Mouse (Mus musculus) embryonic fibroblast, embryonic 13.5 days (primary cell): Measurements from ENCODE around the gene Zfp180. TPM values are rescaled to one million over a fixed set of nuclear protein-coding genes. Genes with fewer than 3 reads are reported as not detected.
"Not testable (repeated sequence)": the region's sequence is repeated elsewhere in the genome, so short reads cannot be mapped to it uniquely, and the experiment has no call there.

Experiments
- H3K27ac ChIP-seq: 2 replicates; pipeline ENCODE4 v1.5.1; 2012; ENCODE audit warnings: low read length, control low read depth, inconsistent platforms; ENCODE audit not compliant: insufficient read depth
- H3K4me1 ChIP-seq: 2 replicates; pipeline ENCODE4 v1.6.1; 2011; ENCODE audit warnings: low read length; ENCODE audit not compliant: control insufficient read depth, insufficient read depth
- H3K4me3 ChIP-seq: 2 replicates; pipeline ENCODE4 v1.5.1; 2011; ENCODE audit warnings: mild to moderate bottlenecking, control low read depth, low read length; ENCODE audit not compliant: insufficient read depth
- CTCF ChIP-seq: IDR thresholded peaks from 2 replicates; pipeline ENCODE4 v1.5.1; 2011; ENCODE audit warnings: mild to moderate bottlenecking, control low read depth, low read length, moderate library complexity, borderline replicate concordance; ENCODE audit not compliant: insufficient read depth
- POLR2A ChIP-seq: IDR thresholded peaks from 2 replicates; pipeline ENCODE4 v1.6.1; 2011; ENCODE audit warnings: low read depth, mild to moderate bottlenecking, control low read depth, low read length, moderate library complexity
- polyA plus RNA-seq: library from polyadenylated mRNA; stranded (reverse); fragments of >200 nt; gene quantifications from 2 replicates; pipeline ENCODE4 v1.2.4, GENCODE M21; 2011; ENCODE audit warnings: low read depth; ENCODE audit not compliant: missing spikeins, insufficient read length

Zfp180 gene
- 14.5 and 16.5 TPM in 2 replicates for polyA plus RNA-seq

DNA sequence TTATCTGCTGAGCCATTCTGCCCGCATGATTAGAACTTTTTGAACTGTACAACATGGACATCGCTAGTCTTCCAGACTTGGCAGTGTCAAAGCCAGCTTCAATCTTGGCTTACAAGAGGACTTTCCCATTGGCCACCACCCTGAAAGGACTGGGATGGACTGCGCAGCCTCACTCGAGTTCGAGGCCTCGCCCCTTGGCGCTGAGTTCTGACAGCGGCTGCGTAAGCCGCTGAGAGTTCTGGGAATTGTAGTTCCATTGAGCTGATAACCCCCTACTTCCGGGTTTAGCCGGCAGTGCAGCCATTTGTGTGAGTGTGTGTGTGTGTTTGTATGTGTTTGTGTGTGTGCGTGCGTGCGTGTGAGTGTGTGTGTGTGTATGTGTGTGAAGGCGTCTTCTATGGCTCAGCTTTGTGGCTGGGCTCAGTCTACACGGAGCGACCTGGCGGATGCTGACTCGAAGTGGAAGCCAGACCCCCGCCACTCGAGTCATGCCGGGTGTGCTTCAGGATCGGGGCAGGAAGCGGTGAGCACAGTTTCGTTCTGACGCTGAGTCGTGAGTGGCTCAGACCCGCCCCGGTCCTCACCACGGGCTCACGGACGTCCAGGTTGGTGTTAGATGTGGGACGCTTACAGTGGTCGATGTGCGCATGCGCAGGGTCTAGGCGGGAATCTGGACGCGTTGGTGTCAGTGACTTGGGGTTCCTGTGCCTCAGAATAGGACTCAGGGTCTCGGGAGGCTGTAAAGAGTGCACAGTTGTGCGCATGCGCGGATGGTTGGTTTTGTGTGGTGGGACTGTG lies at the start of gene Zfp180:
TSS of gene Zfp180 (plus strand) at position 291 of the 798 bp plus-strand sequence.
- peaks cover 2% of the 10 kb centered on the region; the same call in 1 of the 2 replicates for H3K4me1 ChIP-seq
- TF ChIP-seq POLR2A (peak; percentile 88), CTCF (no peak)
- peak within 1 kb of the TSS; percentile 43 for H3K27ac ChIP-seq
- peak within 1 kb of the TSS; percentile 61 for H3K4me3 ChIP-seq

DNA sequence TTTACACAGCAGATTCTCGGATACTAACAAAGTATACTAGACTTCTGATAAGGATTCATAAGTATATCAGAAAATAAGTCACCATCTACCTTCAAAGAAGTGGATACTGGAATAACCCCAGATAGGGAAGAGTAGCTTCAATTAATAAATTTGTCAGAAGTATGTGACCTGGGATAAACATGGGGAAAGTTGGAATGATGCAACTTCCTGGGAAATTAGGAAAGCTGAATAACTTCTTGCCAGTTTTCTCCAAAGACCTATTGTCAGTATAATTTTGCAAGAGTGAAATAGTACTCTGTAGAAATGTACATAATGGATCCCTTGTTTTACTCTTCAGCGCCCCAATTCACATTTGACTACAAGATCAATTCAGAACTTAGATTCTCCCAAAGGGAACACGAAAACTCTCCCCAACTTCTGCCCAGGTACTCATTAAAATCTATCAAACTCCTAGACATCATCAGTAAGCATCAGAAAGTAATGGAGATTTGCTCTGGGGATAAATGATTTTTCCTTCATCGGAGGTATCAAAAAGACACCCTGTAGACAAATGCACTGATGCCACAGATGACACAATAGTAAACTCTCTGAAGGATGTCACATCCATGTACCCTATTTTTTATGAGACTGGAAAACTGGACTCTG lies 28.9 kb upstream of the Zfp180 start, which contains the start of gene Vmn1r183:
TSS of gene Vmn1r183 (plus strand) at position 595 of the 645 bp plus-strand sequence.
- no peak within 1 kb of the TSS for H3K27ac ChIP-seq
- no peaks in the 10 kb centered on the region for H3K4me1 ChIP-seq
- no peak within 1 kb of the TSS for H3K4me3 ChIP-seq
- TF ChIP-seq CTCF (no peak), POLR2A (no peak)

GRCm38 (mm10) chr7:24074424-24074823 lies 7.3 kb upstream of the Zfp180 start:
- not testable (repeated sequence) for H3K27ac ChIP-seq, H3K4me1 ChIP-seq, H3K4me3 ChIP-seq

DNA sequence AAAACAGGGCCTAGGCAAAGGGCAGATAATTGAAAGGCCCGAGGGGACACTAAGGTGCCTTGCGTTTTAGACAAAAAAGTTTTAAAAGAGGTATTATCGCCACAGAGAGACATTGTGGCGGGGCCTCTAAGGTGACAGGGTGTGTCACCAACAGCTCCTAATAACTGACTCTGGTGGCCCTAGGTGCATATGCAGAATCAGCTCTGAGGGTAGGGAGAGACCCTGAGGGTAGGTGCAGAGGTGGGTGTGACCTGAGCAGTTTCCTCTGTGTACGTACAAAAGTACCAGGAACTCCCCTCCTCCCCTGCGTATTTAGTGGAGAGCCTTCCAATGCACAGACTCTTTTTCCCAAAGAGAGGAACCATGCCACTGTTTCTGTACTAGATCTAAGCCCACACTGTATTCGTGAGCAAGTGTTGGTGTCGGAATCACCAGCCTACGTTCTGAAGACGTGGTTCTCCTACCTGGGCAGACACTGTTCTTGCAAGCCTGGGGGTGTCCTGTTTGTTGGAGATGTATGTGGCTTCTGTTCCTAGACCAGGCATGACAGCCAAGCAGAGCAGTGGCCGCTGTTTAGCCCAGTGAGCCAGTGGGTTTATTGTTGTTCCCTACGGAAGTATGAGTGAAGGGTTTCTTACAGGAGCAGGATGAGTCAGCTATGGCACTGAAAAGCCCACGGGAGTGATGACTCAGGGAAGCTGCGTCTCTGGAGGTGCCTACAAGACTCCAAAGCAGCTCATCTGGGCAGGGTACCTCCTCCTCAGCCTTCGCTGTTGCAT lies 922 bp downstream of the Zfp180 start:
- 0 out of 2 replicates have a peak overlapping the region, but pooled peaks have one; percentile 43 for H3K27ac ChIP-seq
- TF ChIP-seq CTCF (no peak), POLR2A (no peak)
- H3K4me3 ChIP-seq = peak overlapping the region; percentile 61
- peaks cover 2% of the 10 kb centered on the region; the same call in 1 of the 2 replicates for H3K4me1 ChIP-seq

GRCm38 (mm10) chr7:24086871-24087270 lies 5.1 kb downstream of the Zfp180 start:
- Histone ChIP-seq H3K4me3 (no peak overlapping the region), H3K4me1 (peaks cover 2% of the 10 kb centered on the region; the same call in 1 of the 2 replicates), H3K27ac (no peak overlapping the region)
- no peak for TF ChIP-seq POLR2A
- TF ChIP-seq CTCF = no peak

DNA sequence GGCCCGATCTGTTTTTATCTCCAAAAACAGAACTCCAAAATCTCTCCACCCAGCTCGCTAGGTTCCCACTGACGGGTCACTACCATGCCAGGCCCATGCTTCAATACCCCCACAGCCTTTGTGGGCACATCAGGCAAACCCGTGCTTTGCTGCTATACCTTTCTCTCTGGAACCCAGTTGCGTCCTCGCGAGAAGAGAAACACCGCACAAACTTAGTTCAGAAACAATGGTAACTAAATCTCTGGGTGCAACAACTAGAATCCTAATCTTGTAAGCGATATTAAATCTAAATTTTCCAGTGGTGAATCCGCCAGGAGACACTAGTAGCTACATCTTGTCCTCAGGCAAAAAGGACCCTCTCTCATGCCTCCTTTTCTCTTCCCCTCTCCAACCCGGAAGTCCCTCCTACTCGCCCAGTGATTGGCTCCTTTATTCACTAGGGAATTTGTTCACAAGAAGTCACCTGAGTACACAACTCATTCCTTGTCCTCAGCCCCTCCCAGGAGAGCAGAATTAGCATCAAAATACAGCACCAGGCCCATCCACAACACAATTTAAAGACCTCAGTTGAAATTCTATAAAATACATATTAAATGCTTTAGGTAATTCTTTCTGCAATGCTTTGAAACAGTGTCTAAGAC lies 5.9 kb downstream of the Zfp180 start:
- Histone ChIP-seq H3K27ac (no peak overlapping the region), H3K4me3 (no peak overlapping the region), H3K4me1 (peaks cover 2% of the 10 kb centered on the region; the same call in 1 of the 2 replicates)
- no peak for TF ChIP-seq POLR2A
- no peak for TF ChIP-seq CTCF

- H3K4me3 ChIP-seq = no peak overlapping the region
- no peak for TF ChIP-seq CTCF
- TF ChIP-seq POLR2A = no peak
- no peaks in the 10 kb centered on the region for H3K4me1 ChIP-seq
- no peak overlapping the region for H3K27ac ChIP-seq
Observed at GRCm38 (mm10) chr7:24104403-24104802, 22.7 kb downstream of the Zfp180 start.

DNA sequence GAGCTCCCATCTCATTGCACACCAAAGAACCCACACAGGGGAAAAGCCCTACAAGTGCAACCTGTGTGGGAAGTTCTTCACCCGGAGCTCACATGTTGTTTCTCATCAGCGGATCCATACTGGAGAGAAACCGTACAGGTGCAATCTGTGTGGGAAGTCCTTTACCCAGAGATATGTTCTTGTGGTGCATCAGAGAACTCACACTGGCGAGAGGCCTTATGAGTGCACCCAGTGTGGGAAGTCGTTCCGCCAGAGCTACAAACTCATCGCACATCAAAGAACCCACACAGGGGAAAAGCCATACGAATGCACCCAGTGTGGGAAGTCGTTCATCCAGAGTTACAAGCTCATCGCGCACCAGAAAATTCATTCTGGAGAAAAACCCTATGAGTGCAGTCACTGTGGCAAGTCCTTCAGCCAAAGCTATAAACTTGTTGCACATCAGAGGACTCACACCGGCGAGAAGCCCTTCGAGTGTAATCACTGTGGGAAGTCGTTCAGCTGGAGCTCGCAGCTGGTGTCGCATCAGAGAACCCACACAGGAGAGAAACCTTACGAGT lies 23.5 kb downstream of the Zfp180 start:
- no peak overlapping the region for H3K4me3 ChIP-seq
- no peaks in the 10 kb centered on the region for H3K4me1 ChIP-seq
- no peak overlapping the region for H3K27ac ChIP-seq
- TF ChIP-seq CTCF (no peak), POLR2A (no peak)

DNA sequence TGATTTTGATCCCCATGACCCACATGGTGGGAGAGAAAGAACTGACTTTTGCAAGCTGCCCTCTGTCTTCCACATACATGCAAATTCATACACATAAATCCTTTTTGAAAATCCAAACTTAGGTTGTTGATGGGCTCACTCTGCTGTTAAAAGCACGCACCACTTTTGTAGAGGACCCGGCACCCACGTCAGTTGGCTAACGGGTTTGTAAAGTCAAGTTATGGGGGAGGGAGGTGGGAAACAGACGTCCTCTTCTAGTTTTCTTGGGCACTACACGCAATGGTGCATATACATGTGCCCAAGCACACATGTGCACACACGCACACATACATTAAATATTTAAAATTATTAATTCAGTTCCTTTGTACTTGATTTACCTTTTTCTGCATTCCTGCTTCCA lies 29.1 kb downstream of the Zfp180 start:
- TF ChIP-seq POLR2A (no peak), CTCF (no peak)
- Histone ChIP-seq H3K4me3 (no peak overlapping the region), H3K27ac (no peak overlapping the region), H3K4me1 (no peaks in the 10 kb centered on the region)
